Mouse (Mus musculus): Measurements from ENCODE around the gene Gm34653.

GRCm38 (mm10) chr2:34801516-34802482 lies 31.0 kb upstream of the Gm34653 start:
- TF ChIP-seq POLR2A (IDR thresholded peaks at IDR 0.05; ENCODE audit: borderline replicate concordance, low read depth, low read length) (no peak), CTCF (IDR thresholded peaks at IDR 0.05; ENCODE audit: low read depth, low read length) (no peak)

All from bone marrow macrophage, adult 2 months (primary cell).